In the genomic region with DNA sequence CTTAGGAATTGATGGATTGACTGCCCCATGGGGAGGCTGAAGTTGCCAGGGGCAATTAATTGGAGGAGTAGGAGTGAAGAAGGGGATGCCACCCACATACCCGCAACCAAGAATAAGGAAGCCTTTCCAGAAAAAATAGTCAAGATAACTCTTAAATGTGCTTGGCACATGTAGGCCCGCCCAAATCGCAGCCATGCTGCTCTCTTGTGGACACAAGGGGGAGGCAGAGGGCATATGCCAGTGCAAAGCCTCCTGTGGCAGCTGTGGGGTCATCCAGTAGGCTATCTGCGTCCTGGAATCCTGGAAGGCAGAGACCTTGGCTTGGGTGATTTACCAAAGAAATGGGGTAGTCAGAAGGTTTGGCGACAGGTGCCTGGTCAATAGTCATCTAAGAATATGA, we compare ENCODE assay signal across 9 mouse cellular contexts. TPM values are rescaled to one million over a fixed set of nuclear protein-coding genes. Genes with fewer than 3 reads are reported as not detected.
A peak's percentile ranks its signal among the peaks of the same experiment; 100 is the strongest.
DNase-seq lines count a peak whose midpoint lies in the region; ATAC-seq and TF ChIP-seq lines count a peak whose summit lies in the region.
"Had no signal": no experiment of that assay in that cellular context is flagged by ENCODE, and none has a peak within 500 bp of the region (broad histone marks: within the 10 kb centered on the region; RNA-seq: fewer than 3 reads in every experiment).

No protein-coding gene starts in this region.

- in situ Hi-C loops in ES-E14 (cut with MboI; ENCODE audit: low sequenced_read_pairs in 2 of 2, unreplicated experiment in 2 of 2) = no loop called here

- DNase-seq in left cerebral cortex, postnatal 4 days = peak; percentile 34
- no peak for DNase-seq in left cerebral cortex, adult 8-10 months (ENCODE audit: low spot score in 2 of 2)
- no peak for DNase-seq in ES-E14 (ENCODE audit: low read depth, low spot score)
- DNase-seq in adrenal gland, postnatal 36 days = peak; percentile 71 to 78
- DNase-seq in lung, adult 2 months = peak; percentile 33
- no peak for DNase-seq in urinary bladder, adult 2 months (ENCODE audit: low spot score)
- no peak for DNase-seq in spleen, adult 12 weeks (ENCODE audit: low spot score)

- intact Hi-C loops in left cerebral cortex, postnatal 4 days (cut with DNase I) = no loop called here

- TF ChIP-seq POLR2A in lung, adult 2 months (IDR thresholded peaks at IDR 0.05; ENCODE audit: borderline replicate concordance, extremely low read depth, low read depth, low read length) = no peak

- H3K4me3 ChIP-seq in ES-E14 (ENCODE audit: insufficient read depth in 1 of 2, low read depth in 1 of 2, low read length in 2 of 2, poor library complexity in 1 of 2, severe bottlenecking in 1 of 2) = no peak overlapping the region
- no peak overlapping the region for H3K4me3 ChIP-seq in lung, adult 2 months (replicated peaks; ENCODE audit: extremely low read depth, low read depth, low read length)
- H3K4me3 ChIP-seq in intestine, embryonic 16.5 days (ENCODE audit: low read length) = no peak overlapping the region
- H3K4me3 ChIP-seq: erythroblast, embryonic 14.5 days had no signal

- ATAC-seq in intestine, embryonic 16.5 days = no peak

- no peaks in the 10 kb centered on the region for H3K27me3 ChIP-seq in intestine, embryonic 16.5 days (replicated peaks; ENCODE audit: control insufficient read depth, insufficient read depth, low read length)

- H3K9me3 ChIP-seq in ES-E14 (ENCODE audit: control insufficient read depth, insufficient read depth, low read depth, low read length) = no peaks in the 10 kb centered on the region
- H3K9me3 ChIP-seq in intestine, embryonic 16.5 days (ENCODE audit: control insufficient read depth, low read length) = no peaks in the 10 kb centered on the region

- no peaks in the 10 kb centered on the region for H3K36me3 ChIP-seq in ES-E14 (ENCODE audit: control insufficient read depth, insufficient read depth, low read length, poor library complexity, severe bottlenecking)
- H3K36me3 ChIP-seq in intestine, embryonic 16.5 days (ENCODE audit: control insufficient read depth, insufficient read depth, low read length) = no peaks in the 10 kb centered on the region

- H3K4me2 ChIP-seq in intestine, embryonic 16.5 days (ENCODE audit: low read depth, low read length) = no peak overlapping the region

- no peak overlapping the region for H3K27ac ChIP-seq in ES-E14 (ENCODE audit: insufficient read depth, low read depth, low read length, poor library complexity, severe bottlenecking)
- H3K27ac ChIP-seq in intestine, embryonic 16.5 days (ENCODE audit: low read length) = no peak overlapping the region

- peak; percentile 69 for TF ChIP-seq CTCF in lung, adult 2 months (IDR thresholded peaks at IDR 0.05; ENCODE audit: insufficient read depth, low read length)

- no peak overlapping the region for H3K9ac ChIP-seq in ES-E14 (ENCODE audit: insufficient read depth, low read depth, low read length, poor library complexity, severe bottlenecking)
- H3K9ac ChIP-seq in intestine, embryonic 16.5 days (ENCODE audit: low read depth, low read length) = no peak overlapping the region

- WGBS in lung, adult 2 months = 61% methylated on average over 5 of the region's 5 CpGs
- WGBS in intestine, embryonic 16.5 days = 71% methylated on average over 5 of the region's 5 CpGs

- peaks cover 0 to 3% of the 10 kb centered on the region in 2 experiments; a peak in 1 of 4 replicates for H3K4me1 ChIP-seq in ES-E14 (ENCODE audit: control insufficient read depth in 2 of 2, insufficient read depth in 2 of 2, low read length in 2 of 2, poor library complexity in 1 of 2)
- H3K4me1 ChIP-seq in lung, adult 2 months (ENCODE audit: control insufficient read depth, insufficient read depth, low read length) = no peaks in the 10 kb centered on the region; the same call in 1 of the 2 replicates
- no peaks in the 10 kb centered on the region for H3K4me1 ChIP-seq in intestine, embryonic 16.5 days (ENCODE audit: control insufficient read depth, insufficient read depth, low read length)

TF ChIP-seq in ES-E14, 5 proteins besides CTCF, POLR2A, EP300 and RAD21:
- peak; percentile 55; the same call in 1 of the 2 replicates for TF ChIP-seq ZC3H11A (IDR thresholded peaks at IDR 0.05; ENCODE audit: borderline replicate concordance, low read depth, low read length)
- TF ChIP-seq MAFK (IDR thresholded peaks at IDR 0.05; ENCODE audit: insufficient read depth, low read depth, low read length) = no peak
TF ChIP-seq in ES-E14: peak in this region for 1.

RNA-seq across cellular contexts. Expression of gene Shb, which starts 17.2 kb away (rescaled TPM):
- 10 to 100 TPM; 23.0 to 25.6 TPM for total RNA-seq in left cerebral cortex, postnatal 4 days (2021)
- 10 to 100 TPM; 17.1 to 20.0 (median 18.9) TPM for total RNA-seq in left cerebral cortex, adult 8-10 months (2022)
- total RNA-seq in ES-E14 (2012; rRNA removed) = 15.0 and 15.9 TPM in 2 replicates
- total RNA-seq in adrenal gland, postnatal 36 days (2021) = 100 to 1,000 TPM in 1 of 2 experiments, 10 to 100 TPM in 1; 51.4 to 110 TPM
- 36.2 and 37.7 TPM in 2 replicates for polyA plus RNA-seq in lung, adult 2 months (2012; rRNA removed)
- polyA plus RNA-seq in intestine, embryonic 16.5 days (2015; fragmentation: Nextera tagmentation; extraction: Ambion mirVana) = 1.5 and 2.7 TPM in 2 replicates
- polyA plus RNA-seq in urinary bladder, adult 2 months (2012; rRNA removed) = 29.4 and 40.4 TPM in 2 replicates

Comparison
In these comparisons a context has a peak if more than half of its experiments do, and no peak if none do; other contexts are left out.
1. DNase-seq: peak in left cerebral cortex, postnatal 4 days (single experiment), adrenal gland, postnatal 36 days (2 of 2) and lung, adult 2 months (single experiment); none in left cerebral cortex, adult 8-10 months (0 of 2), ES-E14 (single experiment), urinary bladder, adult 2 months (single experiment) and spleen, adult 12 weeks (single experiment).